Mouse (Mus musculus): ENCODE measurements around the gene Gm49369.

DNA sequence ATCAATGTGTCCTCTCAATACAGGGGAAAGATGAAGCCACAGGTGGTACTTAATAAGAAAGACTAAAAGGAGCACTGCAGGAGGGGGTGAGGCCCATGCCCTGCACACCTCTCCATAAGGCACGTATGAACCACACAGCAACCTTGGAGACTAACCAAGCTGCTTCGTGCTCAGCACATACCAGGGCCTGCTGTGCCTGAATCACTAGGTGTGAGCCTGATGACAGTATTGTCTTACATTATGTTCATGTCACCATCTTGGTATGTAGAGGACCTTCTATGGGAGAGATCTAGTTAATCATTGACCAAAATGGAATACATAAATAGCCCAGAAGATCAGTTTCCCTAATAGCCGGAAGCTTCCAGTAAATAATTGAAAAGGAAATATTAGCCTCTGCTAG, 27.1 kb upstream of the Gm49369 start:
- no peak for TF ChIP-seq EP300 (IDR thresholded peaks at IDR 0.05; ENCODE audit: low read depth)
- no peak for TF ChIP-seq CTCF (IDR thresholded peaks at IDR 0.05; ENCODE audit: low read depth)
